Mouse (Mus musculus) myocyte (in vitro differentiated cells): ENCODE data around the gene Trpc1.

Experiments used
- CEBPB ChIP-seq: IDR thresholded peaks from 2 replicates; pipeline ENCODE4 v1.6.1; 2011; ENCODE audit warnings: mild to moderate bottlenecking, moderate library complexity; ENCODE audit not compliant: poor library complexity, insufficient read depth, severe bottlenecking
- E2F4 ChIP-seq: IDR thresholded peaks from one replicate; pipeline ENCODE4 v1.6.1; 2011; ENCODE audit warnings: mild to moderate bottlenecking, control low read depth, moderate library complexity; ENCODE audit not compliant: insufficient read depth
- MAX ChIP-seq: IDR thresholded peaks from one replicate; pipeline ENCODE4 v1.6.1; 2011; ENCODE audit warnings: low read depth, mild to moderate bottlenecking, control low read depth
- MYOD1 ChIP-seq, 3 experiments: IDR thresholded peaks; one replicate each; pipeline ENCODE4 v1.6.1; 2011; ENCODE audit warnings: control low read depth in 2 of 3, low read depth in 2 of 3, mild to moderate bottlenecking in 2 of 3, moderate library complexity in 1 of 3; ENCODE audit not compliant: insufficient read length in 2 of 3, control insufficient read depth in 1 of 3
- MYOG ChIP-seq, 3 experiments: IDR thresholded peaks; one replicate each; pipeline ENCODE4 v1.6.1; 2011; ENCODE audit warnings: control low read depth in 2 of 3, low read depth in 2 of 3, mild to moderate bottlenecking in 2 of 3; ENCODE audit not compliant: insufficient read length in 2 of 3, control insufficient read depth in 1 of 3, insufficient read depth in 1 of 3
- POLR2A ChIP-seq: IDR thresholded peaks from one replicate; pipeline ENCODE4 v1.6.1; 2011; ENCODE audit warnings: low read depth, mild to moderate bottlenecking, control low read depth, moderate library complexity; ENCODE audit not compliant: insufficient read length
- POLR2AphosphoS2 ChIP-seq: IDR thresholded peaks from one replicate; pipeline ENCODE4 v1.6.1; 2011; ENCODE audit warnings: low read depth, control low read depth; ENCODE audit not compliant: insufficient read length
- REST ChIP-seq: IDR thresholded peaks from one replicate; pipeline ENCODE4 v1.6.1; 2011; ENCODE audit warnings: mild to moderate bottlenecking, control low read depth, moderate library complexity; ENCODE audit not compliant: insufficient read depth, insufficient read length
- USF1 ChIP-seq: IDR thresholded peaks from one replicate; pipeline ENCODE4 v1.6.1; 2011; ENCODE audit warnings: low read depth, mild to moderate bottlenecking, control low read depth, moderate library complexity

DNA sequence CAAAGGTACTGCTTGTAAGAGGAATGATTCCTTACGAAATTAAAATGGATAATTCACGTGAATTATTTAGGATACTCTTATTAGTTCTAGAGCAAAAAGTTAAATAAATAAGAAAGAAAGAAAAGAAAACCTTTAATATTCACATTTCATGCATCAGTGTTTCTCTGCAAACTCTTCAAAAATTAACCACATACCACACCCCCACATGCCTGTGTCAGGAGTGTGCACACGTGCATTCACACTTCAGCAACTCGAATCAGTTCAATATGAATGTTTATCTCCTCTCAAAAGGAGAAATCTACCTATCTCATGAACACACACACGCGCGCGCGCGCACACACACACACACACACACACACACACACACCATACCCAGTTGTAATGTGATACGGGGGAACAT is 69.5 kb downstream of the Trpc1 start:
- TF ChIP-seq CEBPB: no peak
- no peak for TF ChIP-seq MAX
- TF ChIP-seq USF1: no peak
- TF ChIP-seq E2F4: no peak
- no peak for TF ChIP-seq REST
- no peak for TF ChIP-seq POLR2A
- no peak for TF ChIP-seq MYOG (IDR thresholded peaks at IDR 0.05; ENCODE audit: control insufficient read depth in 1 of 3, insufficient read depth in 1 of 3, insufficient read length in 2 of 3, low read depth in 2 of 3)
- no peak for TF ChIP-seq POLR2AphosphoS2
- no peak for TF ChIP-seq MYOD1 (IDR thresholded peaks at IDR 0.05; ENCODE audit: control insufficient read depth in 1 of 3, insufficient read length in 2 of 3, low read depth in 2 of 3)
